Mouse (Mus musculus) stomach, postnatal 0 days (tissue): ENCODE results near the gene Ppm1j. TPM values are rescaled to one million over a fixed set of nuclear protein-coding genes. Genes with fewer than 3 reads are reported as not detected.
A peak's percentile ranks its signal among the peaks of the same experiment; 100 is the strongest.

ENCODE experiments used
- ATAC-seq: fragments of 200-750 bp; cut with Nextera tagmentation; 2 replicates; pipeline ENCODE4 v1.8.0; 2017; ENCODE audit not compliant: low FRiP score, low TSS enrichment
- DNase-seq: peaks from one replicate; pipeline ENCODE4 v3.0.0-alpha.2; 2016; ENCODE audit warnings: low spot score
- H3K27ac ChIP-seq: fragments of 300-500 bp; sonication (generic); replicated peaks from 2 replicates; pipeline ENCODE4 v1.5.1; 2014; ENCODE audit warnings: mild to moderate bottlenecking, control low read depth
- H3K27me3 ChIP-seq: fragments of 300-500 bp; sonication (generic); 2 replicates; pipeline ENCODE4 v1.6.1; 2014; ENCODE audit warnings: low read length; ENCODE audit not compliant: control insufficient read depth, insufficient read depth
- H3K36me3 ChIP-seq: fragments of 300-500 bp; sonication (generic); 2 replicates; pipeline ENCODE4 v1.6.1; 2014; ENCODE audit warnings: low read length, mixed read lengths; ENCODE audit not compliant: control insufficient read depth, insufficient read depth
- H3K4me1 ChIP-seq: fragments of 300-500 bp; sonication (generic); replicated peaks from 2 replicates; pipeline ENCODE4 v1.6.1; 2014; ENCODE audit warnings: antibody characterized with exemption; ENCODE audit not compliant: control insufficient read depth, insufficient read depth
- H3K4me2 ChIP-seq: fragments of 300-500 bp; sonication (generic); replicated peaks from 2 replicates; pipeline ENCODE4 v1.6.1; 2014; ENCODE audit warnings: low read depth, mild to moderate bottlenecking, control low read depth, moderate library complexity
- H3K4me3 ChIP-seq: fragments of 300-500 bp; sonication (generic); 2 replicates; pipeline ENCODE4 v1.5.1; 2014; ENCODE audit warnings: low read depth, low read length, control low read depth
- H3K9ac ChIP-seq: fragments of 300-500 bp; sonication (generic); 2 replicates; pipeline ENCODE4 v1.6.1; 2014; ENCODE audit warnings: mild to moderate bottlenecking, low read length, control low read depth, mixed read lengths
- H3K9me3 ChIP-seq: fragments of 300-500 bp; sonication (generic); 2 replicates; pipeline ENCODE4 v1.6.1; 2016; ENCODE audit warnings: low read length; ENCODE audit not compliant: control insufficient read depth
- CTCF ChIP-seq: IDR thresholded peaks from 2 replicates; pipeline ENCODE4 v1.5.1; 2016; ENCODE audit warnings: antibody characterized with exemption, low read depth, mild to moderate bottlenecking, moderate library complexity
- EP300 ChIP-seq: optimal IDR thresholded peaks from 2 replicates; pipeline ENCODE3; 2016; ENCODE audit warnings: antibody characterized with exemption
- WGBS: fragments of 180-500 bp; shearing (Covaris S2); extraction: QIAGEN DNeasy Blood & Tissue Kit; methylation state at CpG from one replicate; pipeline ENCODE4 v1.1.7; 2014; 5-methylcytosine and 5-hydroxymethylcytosine counted together
- polyA plus RNA-seq: library from polyadenylated mRNA; unstranded; fragments of >200 nt; fragmentation: Nextera tagmentation; extraction: Ambion mirVana; gene quantifications from 2 replicates; pipeline ENCODE4 v1.2.1, GENCODE M21; 2015

The Ppm1j gene
- 2.4 and 2.8 TPM in 2 replicates for polyA plus RNA-seq

- Histone ChIP-seq H3K27ac (no peak within 1 kb of the TSS), H3K9me3 (no peaks in the 10 kb centered on the region), H3K36me3 (no peaks in the 10 kb centered on the region), H3K4me2 (peak within 1 kb of the TSS; percentile 98), H3K4me3 (peak within 1 kb of the TSS; percentile 52), H3K9ac (peak within 1 kb of the TSS; percentile 65), H3K4me1 (peaks cover 4% of the 10 kb centered on the region; the same call in 1 of the 2 replicates), H3K27me3 (no peaks in the 10 kb centered on the region)
- TF ChIP-seq EP300: no peak
- no peak for TF ChIP-seq CTCF
- DNase-seq: peak; percentile 91
- WGBS: 2% methylated on average over 56 of the region's 56 CpGs
- ATAC-seq: peak; percentile 79
These were observed at the start of gene Ppm1j for GRCm38 (mm10) chr3:104780561-104781420. Ppm1j (plus strand) TSS chr3:104781056.

- Histone ChIP-seq H3K27me3 (no peaks in the 10 kb centered on the region), H3K9me3 (no peaks in the 10 kb centered on the region), H3K36me3 (no peaks in the 10 kb centered on the region), H3K27ac (no peak overlapping the region), H3K4me1 (no peaks in the 10 kb centered on the region), H3K4me3 (no peak overlapping the region), H3K4me2 (no peak overlapping the region), H3K9ac (no peak overlapping the region)
- TF ChIP-seq EP300 (no peak), CTCF (no peak)
- DNase-seq (no peak), ATAC-seq (no peak)
- 61% methylated on average over 3 of the region's 3 CpGs for WGBS
These were observed 47.9 kb upstream of the Ppm1j start for GRCm38 (mm10) chr3:104732907-104733306.

GRCm38 (mm10) chr3:104734654-104735053 is 46.2 kb upstream of the Ppm1j start:
- WGBS: 47% methylated on average over 7 of the region's 7 CpGs
- Histone ChIP-seq H3K4me1 (no peaks in the 10 kb centered on the region), H3K27me3 (no peaks in the 10 kb centered on the region), H3K9ac (no peak overlapping the region), H3K4me2 (no peak overlapping the region), H3K27ac (no peak overlapping the region), H3K4me3 (no peak overlapping the region), H3K9me3 (no peaks in the 10 kb centered on the region), H3K36me3 (no peaks in the 10 kb centered on the region)
- no peak for TF ChIP-seq EP300
- no peak for TF ChIP-seq CTCF
- ATAC-seq (no peak), DNase-seq (no peak)

GRCm38 (mm10) chr3:104741954-104742353 is 38.9 kb upstream of the Ppm1j start:
- TF ChIP-seq EP300 (no peak), CTCF (no peak)
- no peak overlapping the region for H3K27ac ChIP-seq
- DNase-seq (peak; percentile 53), ATAC-seq (peak; percentile 97)
- H3K9me3 ChIP-seq: no peaks in the 10 kb centered on the region
- no peak overlapping the region for H3K9ac ChIP-seq
- H3K27me3 ChIP-seq: no peaks in the 10 kb centered on the region
- no peak overlapping the region for H3K4me3 ChIP-seq
- no peaks in the 10 kb centered on the region for H3K36me3 ChIP-seq
- H3K4me1 ChIP-seq: no peaks in the 10 kb centered on the region
- H3K4me2 ChIP-seq: no peak overlapping the region
- 56% methylated on average over 3 of the region's 3 CpGs for WGBS

GRCm38 (mm10) chr3:104743161-104743560 is 37.7 kb upstream of the Ppm1j start:
- ATAC-seq (no peak), DNase-seq (no peak)
- Histone ChIP-seq H3K4me1 (no peaks in the 10 kb centered on the region), H3K36me3 (no peaks in the 10 kb centered on the region), H3K27me3 (no peaks in the 10 kb centered on the region), H3K9me3 (no peaks in the 10 kb centered on the region), H3K4me3 (no peak overlapping the region), H3K27ac (no peak overlapping the region), H3K4me2 (no peak overlapping the region), H3K9ac (no peak overlapping the region)
- TF ChIP-seq CTCF (no peak), EP300 (no peak)
- 38% methylated on average over 1 of the region's 1 CpGs for WGBS

GRCm38 (mm10) chr3:104743864-104744263 is 37.0 kb upstream of the Ppm1j start:
- H3K27me3 ChIP-seq: no peaks in the 10 kb centered on the region
- TF ChIP-seq CTCF: no peak
- TF ChIP-seq EP300: no peak
- H3K4me2 ChIP-seq: no peak overlapping the region
- H3K36me3 ChIP-seq: no peaks in the 10 kb centered on the region
- 75% methylated on average over 1 of the region's 1 CpGs for whole genome bisulfite sequencing
- ATAC-seq (no peak), DNase-seq (no peak)
- no peak overlapping the region for H3K4me3 ChIP-seq
- H3K9me3 ChIP-seq: no peaks in the 10 kb centered on the region
- no peaks in the 10 kb centered on the region for H3K4me1 ChIP-seq
- no peak overlapping the region for H3K27ac ChIP-seq
- no peak overlapping the region for H3K9ac ChIP-seq
